Mouse (Mus musculus): ENCODE measurements around the gene Itgb4.

The Itgb4 gene

GRCm38 (mm10) chr11:116028177-116028865 lies 53.8 kb downstream of the Itgb4 start:
- no peak for DNase-seq (ENCODE audit: low read depth, low spot score)

- DNase-seq (ENCODE audit: low read depth, low spot score) = no peak
Observed at GRCm38 (mm10) chr11:116029086-116029865, 54.8 kb downstream of the Itgb4 start.

- DNase-seq (ENCODE audit: low read depth, low spot score) = peak; percentile 88
Observed at GRCm38 (mm10) chr11:116030088-116030897, 55.8 kb downstream of the Itgb4 start, which contains the start of gene Unk. TSS of gene Unk (plus strand) at chr11:116030322.

- peak; percentile 51 for DNase-seq (ENCODE audit: low read depth, low spot score)
Observed at GRCm38 (mm10) chr11:116030898-116031845, 56.7 kb downstream of the Itgb4 start.

- no peak for DNase-seq (ENCODE audit: low read depth, low spot score)
Observed at GRCm38 (mm10) chr11:116034584-116034983, 60.1 kb downstream of the Itgb4 start.

- DNase-seq (ENCODE audit: low read depth, low spot score) = no peak
Observed at GRCm38 (mm10) chr11:116036671-116037070, 62.2 kb downstream of the Itgb4 start.

GRCm38 (mm10) chr11:116037826-116038225 lies 63.3 kb downstream of the Itgb4 start:
- no peak for DNase-seq (ENCODE audit: low read depth, low spot score)

GRCm38 (mm10) chr11:116040593-116040992 lies 66.1 kb downstream of the Itgb4 start:
- no peak for DNase-seq (ENCODE audit: low read depth, low spot score)

GRCm38 (mm10) chr11:116041833-116042232 lies 67.3 kb downstream of the Itgb4 start:
- no peak for DNase-seq (ENCODE audit: low read depth, low spot score)

- no peak for DNase-seq (ENCODE audit: low read depth, low spot score)
Observed at GRCm38 (mm10) chr11:116042372-116043138, 68.0 kb downstream of the Itgb4 start.

GRCm38 (mm10) chr11:116043286-116043685 lies 68.8 kb downstream of the Itgb4 start:
- no peak for DNase-seq (ENCODE audit: low read depth, low spot score)

- DNase-seq (ENCODE audit: low read depth, low spot score) = no peak
Observed at GRCm38 (mm10) chr11:116045173-116045572, 70.7 kb downstream of the Itgb4 start.

- no peak for DNase-seq (ENCODE audit: low read depth, low spot score)
Observed at GRCm38 (mm10) chr11:116049610-116050009, 75.1 kb downstream of the Itgb4 start.

GRCm38 (mm10) chr11:116050196-116050595 lies 75.7 kb downstream of the Itgb4 start:
- no peak for DNase-seq (ENCODE audit: low read depth, low spot score)

- no peak for DNase-seq (ENCODE audit: low read depth, low spot score)
Observed at GRCm38 (mm10) chr11:116053510-116054229, 79.2 kb downstream of the Itgb4 start.

GRCm38 (mm10) chr11:116055873-116056272 lies 81.4 kb downstream of the Itgb4 start:
- DNase-seq (ENCODE audit: low read depth, low spot score) = no peak

GRCm38 (mm10) chr11:116057237-116057881 lies 82.8 kb downstream of the Itgb4 start:
- DNase-seq (ENCODE audit: low read depth, low spot score) = peak; percentile 29

All from c-Kit-negative CD71-positive TER-119-positive erythroid progenitor cells, embryonic 14.5 days (primary cell).